Mouse (Mus musculus) layer of hippocampus, adult 9-10 months (tissue): ENCODE data around the gene Clk3.

Experiments used
- DNase-seq: peaks from one replicate; pipeline ENCODE4 v3.0.0; 2022; ENCODE audit warnings: low spot score

Gene Clk3

DNA sequence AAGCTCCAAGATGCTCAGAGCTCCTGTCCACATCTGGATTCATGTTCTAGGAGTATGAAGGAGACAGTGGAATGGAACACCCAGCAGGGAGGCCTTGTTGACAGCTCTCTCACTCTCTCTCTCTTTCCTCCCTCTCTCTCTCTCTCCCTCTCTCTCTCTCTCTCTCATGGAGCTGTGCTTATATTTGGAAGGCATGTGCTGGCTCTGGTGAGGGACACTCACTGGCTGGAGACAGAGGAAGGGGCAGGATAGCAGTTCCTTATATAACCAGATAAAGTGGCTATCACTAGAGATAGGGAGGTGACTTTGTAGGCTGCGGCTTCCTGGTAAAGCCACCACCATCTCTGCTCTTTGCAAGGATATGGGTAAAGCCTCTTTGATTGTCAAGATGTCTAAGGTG lies 4.6 kb upstream of the Clk3 start:
- DNase-seq: no peak

DNA sequence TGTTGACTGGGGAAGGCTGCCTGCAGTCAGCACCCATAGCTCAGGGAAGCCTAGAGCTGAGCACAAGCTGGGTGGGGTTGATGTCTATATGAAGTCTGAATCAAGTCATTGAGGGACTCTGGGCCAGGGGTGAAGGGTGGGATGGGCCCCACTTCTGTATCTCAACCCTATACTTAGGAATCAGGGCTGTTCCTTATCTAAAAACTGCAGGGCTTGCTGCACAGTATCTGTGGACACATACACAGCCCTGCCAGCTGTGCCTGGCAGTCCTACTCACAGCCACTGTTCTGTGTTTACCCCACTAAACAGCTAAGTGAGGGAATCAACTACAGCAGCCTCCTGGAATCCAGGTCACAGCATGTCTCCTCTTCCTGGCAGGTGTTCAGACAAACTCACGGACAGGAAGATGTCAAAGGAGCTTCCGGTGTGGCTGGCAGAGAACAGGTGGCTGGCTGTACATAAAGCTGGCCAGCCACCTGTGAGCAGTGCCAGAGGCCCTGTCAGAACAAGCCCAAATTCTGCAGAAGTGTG lies 3.9 kb upstream of the Clk3 start:
- no peak for DNase-seq

GRCm38 (mm10) chr9:57767231-57767630 lies 1.6 kb upstream of the Clk3 start:
- DNase-seq: no peak

DNA sequence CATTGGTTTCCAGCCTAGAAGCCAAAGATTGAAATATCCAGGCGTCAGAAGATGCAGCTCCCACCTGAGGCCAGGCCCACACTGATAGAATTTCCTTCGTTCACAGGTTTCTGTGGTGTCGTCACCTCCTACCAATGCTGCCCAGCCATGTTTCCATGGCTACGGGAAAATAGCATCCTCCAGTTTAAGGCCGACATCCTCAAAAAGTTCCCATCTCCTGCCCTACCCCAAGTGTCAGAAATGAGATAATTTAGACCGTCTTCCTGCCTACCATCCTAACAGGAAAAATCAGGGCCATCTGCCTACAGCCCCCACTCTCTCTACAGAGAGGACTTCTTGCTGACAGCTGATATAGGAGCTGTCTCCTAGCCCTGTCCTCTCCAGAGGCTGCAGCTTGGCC lies 771 bp upstream of the Clk3 start:
- DNase-seq: no peak

- no peak for DNase-seq
These were observed 691 bp downstream of the Clk3 start for GRCm38 (mm10) chr9:57764974-57765363.

GRCm38 (mm10) chr9:57764147-57764973 lies 1.3 kb downstream of the Clk3 start:
- no peak for DNase-seq

- DNase-seq: no peak
These were observed 3.1 kb downstream of the Clk3 start for GRCm38 (mm10) chr9:57762563-57762991.

DNA sequence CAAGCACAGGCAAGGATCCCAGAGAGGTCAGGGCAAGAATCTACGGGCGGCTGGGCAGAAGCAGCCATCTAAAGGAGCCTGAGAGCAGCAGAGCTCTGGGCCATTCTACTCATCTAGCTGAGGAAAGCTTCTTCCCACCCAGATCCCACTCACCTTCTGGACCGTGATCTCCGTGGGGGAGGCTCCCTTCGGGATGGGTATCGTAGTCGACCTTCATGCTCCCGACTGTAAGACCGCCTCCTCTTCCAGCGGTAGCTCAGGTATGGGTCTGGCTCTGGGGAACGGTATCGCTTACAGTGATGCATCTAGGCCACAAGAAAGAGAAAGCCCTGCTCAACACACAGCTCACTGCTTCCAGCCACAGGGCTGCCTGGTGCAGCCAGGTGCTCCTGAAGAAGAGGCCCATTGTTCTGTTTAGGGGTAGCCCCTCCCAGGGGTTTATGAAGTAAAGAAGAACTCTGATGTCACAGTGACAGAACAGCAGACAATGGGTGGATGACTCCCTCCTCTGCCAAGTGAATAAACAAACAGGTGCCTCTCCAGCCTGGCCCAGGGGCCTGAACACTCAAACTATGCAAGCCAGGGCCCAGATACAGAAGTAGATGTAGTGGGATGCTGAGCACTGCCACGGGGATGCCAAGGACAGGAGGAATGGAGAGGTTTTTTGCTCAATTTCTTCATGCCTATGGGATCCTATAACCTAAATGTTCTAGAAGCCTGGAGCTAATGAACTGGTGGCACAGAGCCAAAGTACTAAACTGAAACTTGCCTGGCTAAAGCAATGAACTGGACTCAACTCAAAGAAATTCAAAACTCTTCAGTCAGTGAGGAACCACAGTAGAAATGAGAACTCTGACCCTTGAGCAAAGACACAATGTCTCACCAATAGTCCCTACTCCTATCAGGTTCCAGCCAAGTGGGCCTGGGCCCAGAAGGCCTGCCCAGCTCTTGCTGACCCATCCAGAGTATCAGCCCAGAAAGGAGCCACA lies 3.8 kb downstream of the Clk3 start:
- DNase-seq: no peak

GRCm38 (mm10) chr9:57760416-57761146 lies 5.1 kb downstream of the Clk3 start:
- no peak for DNase-seq

DNA sequence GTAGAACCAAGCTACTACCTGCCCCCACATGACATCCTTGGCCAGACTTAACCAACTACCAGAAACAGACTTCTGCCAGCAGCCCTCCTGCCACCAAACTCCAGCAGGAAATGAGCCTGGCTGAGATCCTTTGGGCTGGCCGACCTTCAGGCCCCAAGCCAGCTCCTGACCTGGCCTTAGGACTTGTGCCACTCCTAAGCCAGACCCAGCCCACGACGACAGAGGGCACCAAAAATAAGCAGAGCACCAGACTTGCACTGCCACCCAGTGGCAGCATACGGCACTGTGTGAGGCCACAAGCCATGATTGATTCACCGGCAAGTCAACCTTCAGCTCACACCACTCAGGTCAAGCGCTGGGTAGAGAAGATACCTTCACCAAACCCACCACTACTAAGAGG lies 6.4 kb downstream of the Clk3 start:
- DNase-seq: no peak

- DNase-seq: no peak
These were observed 7.1 kb downstream of the Clk3 start for GRCm38 (mm10) chr9:57758528-57758927.

GRCm38 (mm10) chr9:57757578-57757977 lies 8.1 kb downstream of the Clk3 start:
- DNase-seq: no peak

GRCm38 (mm10) chr9:57750901-57751300 lies 14.8 kb downstream of the Clk3 start:
- DNase-seq: no peak

- no peak for DNase-seq
These were observed 16.8 kb downstream of the Clk3 start for GRCm38 (mm10) chr9:57748831-57749230.

- no peak for DNase-seq
These were observed 17.5 kb downstream of the Clk3 start for GRCm38 (mm10) chr9:57748137-57748536.

GRCm38 (mm10) chr9:57747067-57747466 lies 18.6 kb downstream of the Clk3 start:
- DNase-seq: no peak

DNA sequence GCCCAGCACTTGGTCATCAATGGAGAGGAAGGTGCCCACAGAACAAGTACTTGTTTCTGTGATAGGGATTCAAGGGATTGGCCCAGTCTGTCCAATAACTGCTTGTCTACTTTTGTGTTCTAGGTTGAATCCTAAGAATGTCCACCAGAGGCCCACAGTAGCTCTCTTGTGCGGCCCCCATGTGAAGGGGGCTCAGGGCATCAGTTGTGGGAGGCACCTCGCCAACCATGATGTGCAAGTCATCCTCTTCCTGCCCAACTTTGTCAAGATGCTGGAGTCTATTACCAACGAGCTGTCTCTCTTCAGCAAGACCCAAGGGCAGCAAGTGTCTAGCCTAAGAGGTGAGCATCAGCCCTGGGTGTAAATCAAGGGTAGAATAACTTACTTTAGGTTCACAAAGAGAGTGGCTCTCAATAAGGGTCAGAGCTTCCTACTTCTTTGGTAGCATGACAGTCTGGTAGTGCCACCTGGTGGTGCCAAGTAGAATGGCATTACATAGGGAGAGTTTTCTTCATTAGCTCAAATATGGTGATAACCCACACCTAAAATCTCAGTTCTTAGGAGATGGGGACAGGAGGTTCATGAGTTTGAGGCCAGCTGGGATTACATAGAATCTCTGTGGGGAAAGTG lies 21.1 kb downstream of the Clk3 start:
- no peak for DNase-seq

- DNase-seq: no peak
These were observed 25.8 kb downstream of the Clk3 start for GRCm38 (mm10) chr9:57739863-57740262.

DNA sequence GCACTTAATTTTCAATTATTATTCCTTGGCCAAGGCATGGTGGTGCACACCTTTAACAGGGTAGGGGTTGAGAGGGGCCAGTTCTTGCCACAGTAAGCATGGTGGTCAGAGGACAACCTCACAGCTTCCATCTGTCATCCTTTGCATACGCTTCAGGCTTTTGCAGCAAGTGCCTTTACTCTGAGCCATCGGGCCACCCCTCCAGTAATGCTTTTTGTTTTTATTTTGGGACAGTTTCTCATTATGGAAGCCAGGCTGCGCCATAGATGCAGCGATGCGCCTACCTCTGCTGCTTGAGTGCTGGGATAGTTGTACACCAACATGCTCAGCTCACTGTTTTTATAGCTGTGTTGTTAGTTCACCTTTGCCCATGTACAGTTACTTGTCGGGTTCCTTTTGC lies 32.1 kb downstream of the Clk3 start:
- DNase-seq: no peak

DNA sequence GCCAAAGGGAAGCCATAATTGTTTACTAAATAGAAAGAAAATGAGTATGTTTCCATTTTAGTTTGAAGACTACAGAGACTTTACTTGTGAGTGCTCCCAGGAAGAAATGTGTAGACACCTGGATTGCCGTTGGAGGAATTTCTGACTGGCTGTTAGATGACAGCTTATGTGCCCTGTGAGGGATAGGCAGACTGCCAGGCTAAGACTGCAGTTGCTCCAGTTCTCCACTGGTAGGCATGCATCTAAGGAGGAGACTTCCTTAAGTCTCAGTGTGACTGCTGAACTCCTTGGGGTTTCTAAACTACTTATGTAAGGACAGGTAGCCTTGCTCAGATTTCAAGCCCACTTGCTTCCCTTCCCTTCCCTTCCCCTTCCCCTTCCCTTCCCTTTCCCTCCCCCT lies 37.3 kb downstream of the Clk3 start:
- no peak for DNase-seq

- no peak for DNase-seq
These were observed 41.0 kb downstream of the Clk3 start for GRCm38 (mm10) chr9:57724701-57725100.

GRCm38 (mm10) chr9:57723796-57724195 lies 41.9 kb downstream of the Clk3 start:
- DNase-seq: no peak
